Mouse (Mus musculus): ENCODE results near the gene Pgs1.

Pgs1 gene

DNA sequence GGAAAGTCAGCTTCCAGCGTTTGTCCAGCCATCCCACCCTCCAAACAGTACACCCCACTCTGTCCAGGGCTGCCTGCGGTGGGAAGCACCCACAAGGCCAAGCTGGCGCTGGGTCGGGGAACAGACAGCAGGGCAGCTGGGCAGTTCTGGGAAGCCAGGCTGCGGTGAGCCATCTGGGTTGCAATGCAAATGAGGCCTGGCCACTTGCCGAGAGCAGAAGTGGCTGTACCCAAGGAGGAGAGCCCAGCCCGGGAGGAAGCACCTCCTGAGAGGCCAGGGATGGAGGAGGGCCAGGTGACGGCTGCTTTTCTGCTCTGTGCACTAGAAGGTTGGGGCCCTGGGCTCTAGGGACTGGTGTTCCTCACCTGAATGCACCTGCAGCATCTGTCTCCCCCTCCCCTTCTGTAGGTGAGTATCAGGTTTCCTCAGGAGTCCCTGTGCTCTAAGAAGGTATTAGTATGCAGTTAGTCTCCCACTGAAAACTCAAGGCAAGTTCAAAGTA, 10.0 kb upstream of the Pgs1 start:
- no peak for DNase-seq (ENCODE audit: low spot score)

DNA sequence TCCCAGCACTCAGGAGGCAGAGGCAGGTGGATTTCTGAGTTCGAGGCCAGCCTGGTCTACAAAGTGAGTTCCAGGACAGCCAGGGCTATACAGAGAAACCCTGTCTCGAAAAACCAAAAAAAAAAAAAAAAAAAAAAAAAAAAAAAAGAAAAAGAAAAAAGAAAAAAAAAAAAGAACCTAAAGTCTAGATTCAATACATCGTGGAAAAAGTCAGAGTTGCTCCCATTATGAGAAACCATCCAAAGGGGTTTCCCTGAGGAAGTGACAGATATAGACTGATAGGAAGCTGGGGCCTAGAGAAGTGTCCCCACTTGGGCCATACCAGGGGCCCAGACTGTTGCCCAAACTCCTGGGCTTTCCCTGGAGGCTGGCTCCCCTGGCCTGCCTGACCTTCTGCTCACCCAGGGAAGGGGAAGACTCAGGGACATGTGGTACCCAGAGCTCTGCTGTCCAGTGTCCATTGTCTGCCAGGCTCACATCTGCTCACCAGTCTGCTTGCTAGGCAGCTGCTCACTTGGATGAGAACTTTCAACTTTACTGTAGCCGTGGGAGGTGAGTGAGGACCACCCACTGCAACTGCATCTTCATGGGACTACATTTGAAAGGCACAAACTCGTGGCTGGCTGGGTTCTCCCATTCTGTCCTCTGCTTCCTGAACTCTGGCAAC, 8.3 kb upstream of the Pgs1 start:
- DNase-seq (ENCODE audit: low spot score), result no peak

- DNase-seq (ENCODE audit: low spot score), result no peak
Observed at GRCm38 (mm10) chr11:117979388-117979787, 6.7 kb upstream of the Pgs1 start.

GRCm38 (mm10) chr11:117982426-117982825, 3.7 kb upstream of the Pgs1 start:
- DNase-seq (ENCODE audit: low spot score), result no peak

DNA sequence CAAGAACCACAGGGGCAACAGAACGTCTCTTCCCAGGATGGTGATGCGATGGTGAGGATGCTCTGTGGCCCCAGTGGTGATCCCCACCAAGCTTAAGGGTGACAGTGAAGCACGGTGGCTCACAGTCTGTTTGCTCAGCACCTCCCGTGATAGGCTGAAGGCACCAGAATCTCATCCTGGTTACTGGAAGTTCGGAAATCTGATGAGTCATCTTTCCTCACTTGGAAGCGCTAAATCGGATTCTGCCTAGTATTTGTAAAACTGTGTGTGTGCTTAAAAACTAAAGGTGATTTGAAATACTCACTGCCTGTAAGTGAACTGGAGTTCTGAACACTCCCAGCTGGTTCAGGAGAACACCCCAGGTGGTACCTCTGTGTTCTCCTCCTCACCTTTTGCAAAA, 2.3 kb upstream of the Pgs1 start:
- DNase-seq (ENCODE audit: low spot score), result no peak

- no peak for DNase-seq (ENCODE audit: low spot score)
Observed at GRCm38 (mm10) chr11:117987032-117987451, 950 bp downstream of the Pgs1 start.

- no peak for DNase-seq (ENCODE audit: low spot score)
Observed at GRCm38 (mm10) chr11:117987968-117988367, 1.9 kb downstream of the Pgs1 start.

DNA sequence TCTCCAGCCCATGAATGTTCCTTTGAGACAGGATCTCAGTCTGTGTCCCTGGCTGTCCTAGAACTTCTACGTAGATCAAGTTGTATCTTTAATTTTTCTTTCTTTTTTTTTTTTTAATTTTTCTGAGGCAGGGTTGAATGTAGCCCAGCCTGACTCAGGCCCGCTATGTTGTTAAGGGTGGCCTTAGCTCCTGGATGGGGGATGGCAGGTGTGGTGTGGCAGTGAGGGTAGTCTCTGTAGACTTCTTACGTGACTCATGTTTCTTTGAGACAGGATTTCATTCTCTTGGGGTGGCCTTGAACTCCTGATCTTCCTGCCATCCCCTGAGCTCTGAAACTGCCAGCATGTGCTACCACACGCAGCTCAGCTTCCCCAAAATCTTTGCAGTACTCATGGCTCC, 3.1 kb downstream of the Pgs1 start:
- no peak for DNase-seq (ENCODE audit: low spot score)

DNA sequence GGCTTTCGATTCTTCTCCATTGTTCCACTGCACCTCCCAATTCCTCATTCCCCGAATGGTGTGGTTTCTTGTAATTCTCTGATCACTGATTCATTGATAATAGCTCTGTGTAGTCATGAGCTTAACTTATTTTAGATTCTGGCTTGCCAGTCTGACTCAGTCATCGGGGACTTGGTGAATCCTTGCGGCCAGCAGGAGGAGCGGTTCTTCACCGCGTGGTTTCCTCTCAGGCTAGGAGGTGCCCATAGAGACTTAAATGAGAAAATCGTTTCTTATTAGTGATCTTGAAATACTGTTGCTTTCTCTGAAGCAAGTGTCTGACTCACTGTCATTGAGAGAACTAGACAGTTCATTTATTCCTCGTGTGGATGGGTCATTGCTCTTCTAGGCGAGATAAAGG, 3.8 kb downstream of the Pgs1 start:
- no peak for DNase-seq (ENCODE audit: low spot score)

DNA sequence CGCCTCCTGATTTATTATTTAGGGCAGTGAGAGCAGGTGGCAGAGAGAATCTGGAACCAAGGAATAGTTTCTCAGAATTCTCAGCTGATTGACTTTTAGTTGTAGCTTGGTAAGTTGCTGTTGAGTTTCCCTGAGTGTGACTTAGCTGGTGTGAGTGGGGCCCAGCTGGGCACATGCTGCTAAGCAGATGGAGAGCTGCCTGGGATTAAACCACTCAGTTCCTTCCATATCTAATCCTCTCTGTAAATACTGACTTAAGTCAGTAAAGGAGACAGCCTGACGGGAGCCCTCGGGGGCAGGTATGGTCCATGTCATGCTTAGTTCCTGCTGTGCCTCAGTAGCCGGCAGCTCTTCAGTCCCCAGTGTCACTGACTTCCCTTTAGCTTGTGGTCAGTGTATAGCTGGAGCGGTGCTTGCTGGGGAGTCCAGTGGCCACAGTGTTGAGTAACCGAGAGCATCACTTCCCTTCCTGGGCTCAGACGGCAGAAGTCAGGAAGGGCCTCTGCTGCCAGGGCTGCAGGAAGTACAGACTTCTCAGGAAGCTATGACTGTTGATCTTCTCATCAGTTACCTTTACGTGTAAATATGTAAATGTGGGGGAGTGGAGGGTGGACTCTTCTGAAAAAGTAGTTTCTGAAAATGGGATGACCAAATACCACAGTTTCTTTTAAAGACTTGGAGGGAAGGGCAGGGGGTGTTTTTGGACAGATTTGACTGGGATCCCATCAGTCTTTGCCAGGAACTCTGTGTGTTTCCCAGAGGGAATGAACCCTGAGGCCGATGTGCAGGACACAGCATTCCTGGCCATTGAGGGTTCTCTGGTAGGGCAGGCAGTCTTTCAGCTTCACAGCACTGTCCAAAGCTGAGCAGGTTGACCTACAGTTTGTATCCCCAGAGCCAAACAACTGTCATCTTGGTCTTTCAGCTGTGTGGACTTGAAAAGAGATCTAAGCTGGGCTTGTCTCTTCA, 5.7 kb downstream of the Pgs1 start:
- DNase-seq (ENCODE audit: low spot score), result no peak

- no peak for DNase-seq (ENCODE audit: low spot score)
Observed at GRCm38 (mm10) chr11:117993190-117994175, 7.4 kb downstream of the Pgs1 start.

GRCm38 (mm10) chr11:117994250-117995057, 8.4 kb downstream of the Pgs1 start:
- no peak for DNase-seq (ENCODE audit: low spot score)

GRCm38 (mm10) chr11:117995255-117995654, 9.2 kb downstream of the Pgs1 start:
- no peak for DNase-seq (ENCODE audit: low spot score)

GRCm38 (mm10) chr11:117995661-117996060, 9.6 kb downstream of the Pgs1 start:
- DNase-seq (ENCODE audit: low spot score), result no peak

GRCm38 (mm10) chr11:117996066-117996465, 10.0 kb downstream of the Pgs1 start:
- no peak for DNase-seq (ENCODE audit: low spot score)

DNA sequence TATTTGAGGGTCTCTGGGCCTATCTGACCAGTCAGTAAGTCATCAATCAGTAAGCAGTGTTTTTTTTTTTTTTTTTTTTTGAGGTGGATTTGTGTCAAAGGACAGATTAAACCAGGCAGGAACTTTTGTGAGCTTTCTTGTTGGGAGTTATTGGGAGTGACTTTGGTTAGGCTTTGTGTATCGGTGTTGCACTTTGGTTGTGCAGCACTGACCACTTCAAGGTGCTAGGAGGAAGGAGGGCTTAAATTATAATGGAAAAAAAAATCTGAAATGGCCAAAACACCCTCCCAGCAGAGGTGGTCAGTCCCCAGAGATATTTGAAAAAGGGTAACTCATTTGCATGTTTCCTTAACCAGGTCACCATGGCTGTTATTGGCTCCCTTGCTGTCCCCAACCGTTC, 11.0 kb downstream of the Pgs1 start:
- DNase-seq (ENCODE audit: low spot score), result no peak

DNA sequence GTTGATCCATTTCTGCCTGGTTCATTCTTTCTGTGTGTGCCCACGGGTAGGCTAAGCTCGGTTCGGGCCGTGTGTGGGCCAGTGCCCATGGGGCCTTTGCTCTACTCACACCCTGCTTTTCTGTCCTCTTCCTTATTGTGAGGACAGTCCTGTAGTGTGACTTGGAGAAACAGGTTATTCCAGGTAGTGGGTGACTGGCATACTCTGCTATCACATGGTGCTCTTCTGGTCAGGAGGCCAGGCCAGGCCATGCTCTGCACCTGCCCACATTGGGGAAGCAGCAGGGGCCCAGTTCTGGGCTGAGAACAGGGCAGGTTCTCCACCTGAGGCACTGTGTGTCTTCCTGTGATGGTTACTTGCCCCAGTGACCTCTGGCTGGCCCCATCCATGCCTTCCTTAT, 12.3 kb downstream of the Pgs1 start:
- DNase-seq (ENCODE audit: low spot score), result no peak

- DNase-seq (ENCODE audit: low spot score), result no peak
Observed at GRCm38 (mm10) chr11:117999260-117999934, 13.3 kb downstream of the Pgs1 start.

- DNase-seq (ENCODE audit: low spot score), result no peak
Observed at GRCm38 (mm10) chr11:118000083-118000482, 14.0 kb downstream of the Pgs1 start.

DNA sequence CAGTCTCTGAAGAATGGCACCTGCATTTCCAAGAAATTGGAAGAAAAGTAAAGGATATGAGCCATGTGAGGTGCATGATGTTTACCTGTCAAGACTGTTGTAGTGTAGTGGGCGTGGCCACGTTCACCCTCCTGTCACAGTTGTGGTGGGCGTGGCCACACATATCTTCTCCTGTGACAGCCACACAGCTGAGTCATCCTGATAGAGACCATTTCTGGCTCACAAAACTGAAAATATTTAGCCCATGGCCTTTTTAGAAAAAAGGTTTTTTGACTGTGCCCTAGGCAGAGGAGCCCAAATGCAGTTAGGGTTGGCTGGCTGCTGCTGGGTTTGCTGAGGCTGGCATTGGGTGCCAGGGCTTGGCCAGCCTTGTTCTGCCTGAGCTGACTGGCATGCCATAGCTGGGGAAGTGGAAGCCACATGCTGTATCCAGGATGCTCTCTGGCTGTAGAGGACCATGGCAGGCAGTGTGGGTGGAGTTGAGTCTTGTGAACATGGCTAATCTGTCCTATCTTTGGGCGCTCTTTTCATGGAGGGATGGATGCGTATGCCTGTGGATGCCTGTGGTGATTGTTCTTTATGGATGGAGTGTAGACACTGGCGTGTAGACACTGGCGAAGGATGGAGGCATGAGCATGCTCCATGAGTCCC, 14.6 kb downstream of the Pgs1 start:
- DNase-seq (ENCODE audit: low spot score), result peak; percentile 68

Data from spleen, adult 12 weeks (tissue).